Mouse (Mus musculus) forelimb bud, embryonic 11.5 days (tissue): Measurements from ENCODE around the gene Birc6.
"Not testable (repeated sequence)": the region's sequence is repeated elsewhere in the genome, so short reads cannot be mapped to it uniquely, and the experiment has no call there.

Source experiments
- DNase-seq: peaks from one replicate; pipeline ENCODE4 v3.0.0-alpha.2; 2012; ENCODE audit warnings: low read depth, low spot score

Birc6 gene

GRCm38 (mm10) chr17:74559891-74560290 is 31.8 kb downstream of the Birc6 start:
- no peak for DNase-seq

- no peak for DNase-seq
These were observed 36.1 kb downstream of the Birc6 start for GRCm38 (mm10) chr17:74564151-74564550.

- no peak for DNase-seq
These were observed 41.1 kb downstream of the Birc6 start for GRCm38 (mm10) chr17:74569219-74569618.

GRCm38 (mm10) chr17:74570585-74570984 is 42.5 kb downstream of the Birc6 start:
- DNase-seq = no peak

GRCm38 (mm10) chr17:74577173-74577572 is 49.1 kb downstream of the Birc6 start:
- no peak for DNase-seq

GRCm38 (mm10) chr17:74579586-74579985 is 51.5 kb downstream of the Birc6 start:
- no peak for DNase-seq

- no peak for DNase-seq
These were observed 52.6 kb downstream of the Birc6 start for GRCm38 (mm10) chr17:74580738-74581137.

- no peak for DNase-seq
These were observed 58.7 kb downstream of the Birc6 start for GRCm38 (mm10) chr17:74586768-74587167.

GRCm38 (mm10) chr17:74598908-74599307 is 70.8 kb downstream of the Birc6 start:
- DNase-seq = no peak

- no peak for DNase-seq
These were observed 71.3 kb downstream of the Birc6 start for GRCm38 (mm10) chr17:74599396-74599795.

- no peak for DNase-seq
These were observed 73.1 kb downstream of the Birc6 start for GRCm38 (mm10) chr17:74601201-74601600.

- DNase-seq = no peak
These were observed 102.7 kb downstream of the Birc6 start for GRCm38 (mm10) chr17:74630798-74631197.

GRCm38 (mm10) chr17:74642445-74642844 is 114.3 kb downstream of the Birc6 start:
- no peak for DNase-seq

- no peak for DNase-seq
These were observed 130.3 kb downstream of the Birc6 start for GRCm38 (mm10) chr17:74658362-74658761.

GRCm38 (mm10) chr17:74668010-74668409 is 139.9 kb downstream of the Birc6 start:
- DNase-seq = no peak

- no peak for DNase-seq
These were observed 141.9 kb downstream of the Birc6 start for GRCm38 (mm10) chr17:74670031-74670430.

- DNase-seq = no peak
These were observed 144.4 kb downstream of the Birc6 start for GRCm38 (mm10) chr17:74672446-74672845.

- DNase-seq = peak; percentile 45
These were observed 145.2 kb downstream of the Birc6 start for GRCm38 (mm10) chr17:74673251-74673650.

GRCm38 (mm10) chr17:74678061-74678460 is 150.0 kb downstream of the Birc6 start:
- no peak for DNase-seq

- DNase-seq = no peak
These were observed 156.8 kb downstream of the Birc6 start for GRCm38 (mm10) chr17:74684927-74685326.

GRCm38 (mm10) chr17:74688555-74688954 is 160.5 kb downstream of the Birc6 start:
- DNase-seq = no peak

GRCm38 (mm10) chr17:74689406-74689805 is 161.3 kb downstream of the Birc6 start:
- no peak for DNase-seq

- DNase-seq = not testable (repeated sequence)
These were observed 173.6 kb downstream of the Birc6 start for GRCm38 (mm10) chr17:74701661-74702060.

- no peak for DNase-seq
These were observed 177.4 kb downstream of the Birc6 start for GRCm38 (mm10) chr17:74705480-74705879.
